Mouse (Mus musculus) G1E (cell line): ENCODE results near the gene Pfkl. TPM values are rescaled to one million over a fixed set of nuclear protein-coding genes. Genes with fewer than 3 reads are reported as not detected.

ENCODE experiments used
- ATAC-seq: 2 replicates; pipeline ENCODE4 v1.8.0; 2016; ENCODE audit warnings: mild to moderate bottlenecking; ENCODE audit not compliant: insufficient number of reproducible peaks, poor library complexity, low FRiP score, severe bottlenecking; ENCODE audit errors: extremely low read depth
- DNase-seq: peaks from one replicate; pipeline ENCODE4 v3.0.0; 2012; ENCODE audit warnings: low spot score
- H3K27me3 ChIP-seq: 2 replicates; pipeline ENCODE4 v1.6.1; 2012; ENCODE audit warnings: mild to moderate bottlenecking, low read length, inconsistent platforms; ENCODE audit not compliant: insufficient read depth
- H3K36me3 ChIP-seq: replicated peaks from 2 replicates; pipeline ENCODE3; 2012; ENCODE audit warnings: mild to moderate bottlenecking, inconsistent platforms
- H3K4me1 ChIP-seq: 2 replicates; pipeline ENCODE4 v1.6.1; 2012; ENCODE audit warnings: low read depth, low read length, inconsistent platforms, mixed read lengths; ENCODE audit not compliant: insufficient read depth
- H3K4me3 ChIP-seq: 2 replicates; pipeline ENCODE4 v1.5.1; 2012; ENCODE audit warnings: low read depth, mild to moderate bottlenecking, inconsistent platforms, low read length, moderate library complexity, mixed read lengths
- H3K9me3 ChIP-seq: replicated peaks from 2 replicates; pipeline ENCODE4 v1.6.1; 2012; ENCODE audit warnings: inconsistent platforms
- CTCF ChIP-seq: IDR thresholded peaks from 2 replicates; pipeline ENCODE4 v1.5.1; 2012; ENCODE audit warnings: low read depth, low read length, inconsistent platforms, mixed read lengths
- GATA1 ChIP-seq: IDR thresholded peaks from 2 replicates; pipeline ENCODE4 v1.6.1; 2012; ENCODE audit warnings: borderline replicate concordance, low read length, inconsistent platforms, mixed read lengths
- GATA2 ChIP-seq: IDR thresholded peaks from 2 replicates; pipeline ENCODE4 v1.6.1; 2012; ENCODE audit warnings: low read depth, low read length, inconsistent platforms, borderline replicate concordance
- POLR2AphosphoS5 ChIP-seq: IDR thresholded peaks from 2 replicates; pipeline ENCODE4 v1.6.1; 2012; ENCODE audit warnings: low read depth, low read length, inconsistent platforms; ENCODE audit not compliant: insufficient replicate concordance
- TAL1 ChIP-seq: conservative IDR thresholded peaks from 2 replicates; pipeline ENCODE4 v1.6.1; 2012; ENCODE audit warnings: low read depth, low read length, inconsistent platforms, mixed read lengths
- polyA plus RNA-seq: library from polyadenylated mRNA; stranded (reverse); fragments of >175 nt; gene quantifications from 2 replicates; pipeline ENCODE4 v1.2.3, GENCODE M21; 2012
- total RNA-seq, 2 experiments: library from RNA; stranded (forward) in 1 of 2; stranded (reverse) in 1 of 2; fragments of 200-1000 nt in 1 of 2; fragments of >200 nt in 1 of 2; fragmentation: Nextera tagmentation in 1 of 2; gene quantifications; 2 replicates each; pipeline ENCODE4 v1.2.3; 2014 to 2017

Pfkl gene
- total and polyA plus RNA-seq, 3 experiments, result 38.5 to 182 (median 89.1) TPM

- TF ChIP-seq TAL1, result no peak
- TF ChIP-seq CTCF, result no peak
- TF ChIP-seq POLR2AphosphoS5, result no peak
- no peak for TF ChIP-seq GATA2
- TF ChIP-seq GATA1, result no peak
- ATAC-seq, result no peak
- Histone ChIP-seq H3K9me3 (no peaks in the 10 kb centered on the region), H3K36me3 (no peaks in the 10 kb centered on the region), H3K4me1 (no peaks in the 10 kb centered on the region), H3K4me3 (no peak overlapping the region), H3K27me3 (peaks cover 21% of the 10 kb centered on the region)
- DNase-seq, result no peak
Measured at GRCm38 (mm10) chr10:78044531-78044930, 34.6 kb upstream of the Pfkl start.

- Histone ChIP-seq H3K36me3 (no peaks in the 10 kb centered on the region), H3K4me1 (no peaks in the 10 kb centered on the region), H3K4me3 (no peak within 1 kb of the TSS), H3K9me3 (no peaks in the 10 kb centered on the region), H3K27me3 (peaks cover 19% of the 10 kb centered on the region)
- TF ChIP-seq POLR2AphosphoS5 (no peak), CTCF (peak; percentile 60)
- DNase-seq, result no peak
- no peak for ATAC-seq
Measured at GRCm38 (mm10) chr10:78043406-78043836, 33.5 kb upstream of the Pfkl start, which contains the start of gene Aire. Aire (minus strand) TSS chr10:78043610.

- no peak for ATAC-seq
- Histone ChIP-seq H3K4me3 (no peak overlapping the region), H3K4me1 (no peaks in the 10 kb centered on the region), H3K9me3 (no peaks in the 10 kb centered on the region), H3K27me3 (peaks cover 19% of the 10 kb centered on the region), H3K36me3 (no peaks in the 10 kb centered on the region)
- TF ChIP-seq CTCF (no peak), POLR2AphosphoS5 (no peak), GATA1 (no peak), TAL1 (no peak), GATA2 (no peak)
- DNase-seq, result no peak
Measured at GRCm38 (mm10) chr10:78042697-78043405, 33.0 kb upstream of the Pfkl start.

- no peak for DNase-seq
- H3K4me1 ChIP-seq, result no peaks in the 10 kb centered on the region
- H3K4me3 ChIP-seq, result no peak overlapping the region
- no peaks in the 10 kb centered on the region for H3K36me3 ChIP-seq
- no peak for ATAC-seq
- peaks cover 19% of the 10 kb centered on the region for H3K27me3 ChIP-seq
- TF ChIP-seq GATA1, result no peak
- TF ChIP-seq CTCF, result no peak
- TF ChIP-seq POLR2AphosphoS5, result no peak
- no peak for TF ChIP-seq GATA2
- no peak for TF ChIP-seq TAL1
- H3K9me3 ChIP-seq, result no peaks in the 10 kb centered on the region
Measured at GRCm38 (mm10) chr10:78042096-78042495, 32.2 kb upstream of the Pfkl start.

- ATAC-seq, result no peak
- Histone ChIP-seq H3K27me3 (peaks cover 19% of the 10 kb centered on the region), H3K9me3 (no peaks in the 10 kb centered on the region), H3K36me3 (no peaks in the 10 kb centered on the region), H3K4me1 (no peaks in the 10 kb centered on the region), H3K4me3 (no peak within 1 kb of the TSS)
- no peak for DNase-seq
- TF ChIP-seq CTCF (no peak), GATA2 (no peak), POLR2AphosphoS5 (no peak), TAL1 (no peak)
Measured at GRCm38 (mm10) chr10:78041647-78042046, 31.8 kb upstream of the Pfkl start, which contains the start of gene Dnmt3l. Dnmt3l (plus strand) TSS chr10:78041947.

GRCm38 (mm10) chr10:78037139-78037538 is 27.3 kb upstream of the Pfkl start:
- DNase-seq (no peak), ATAC-seq (no peak)
- peaks cover 26% of the 10 kb centered on the region for H3K27me3 ChIP-seq
- H3K36me3 ChIP-seq, result no peaks in the 10 kb centered on the region
- TF ChIP-seq POLR2AphosphoS5, result no peak
- TF ChIP-seq GATA2, result no peak
- no peak for TF ChIP-seq GATA1
- no peak for TF ChIP-seq CTCF
- TF ChIP-seq TAL1, result no peak
- no peak overlapping the region for H3K4me3 ChIP-seq
- no peaks in the 10 kb centered on the region for H3K9me3 ChIP-seq
- no peaks in the 10 kb centered on the region for H3K4me1 ChIP-seq

- ATAC-seq (no peak), DNase-seq (no peak)
- Histone ChIP-seq H3K27me3 (peaks cover 31% of the 10 kb centered on the region), H3K36me3 (no peaks in the 10 kb centered on the region), H3K9me3 (no peaks in the 10 kb centered on the region), H3K4me3 (no peak overlapping the region), H3K4me1 (no peaks in the 10 kb centered on the region; the same call in 1 of the 2 replicates)
- TF ChIP-seq GATA2, result no peak
Measured at GRCm38 (mm10) chr10:78031987-78032386, 22.1 kb upstream of the Pfkl start.
